Mouse (Mus musculus): ENCODE results near the gene Olfr564. TPM values are rescaled to one million over a fixed set of nuclear protein-coding genes. Genes with fewer than 3 reads are reported as not detected.

Olfr564 gene
- not detected for polyA plus RNA-seq (2012; fragmentation: generic; extraction: Trizol)
- long read RNA-seq, experiment 1: 0 reads
- long read RNA-seq, experiment 2: 0 reads

DNA sequence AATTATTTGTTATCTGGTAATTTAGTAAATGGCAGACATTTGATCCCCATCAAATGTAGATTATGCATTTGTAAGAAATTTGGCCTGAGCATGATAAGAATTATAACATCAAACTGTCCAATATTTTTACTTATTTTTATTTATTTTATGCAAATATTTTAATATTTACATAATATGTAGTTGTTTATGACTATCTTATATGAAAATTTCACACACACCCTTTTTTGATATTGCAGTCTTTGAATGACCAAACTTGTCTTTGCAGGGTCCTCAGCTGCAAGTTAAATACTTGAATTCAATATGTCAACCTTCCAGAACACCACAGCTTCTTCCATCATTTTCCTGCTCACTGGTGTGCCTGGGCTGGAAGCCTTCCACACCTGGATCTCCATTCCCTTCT is at the start of gene Olfr564:
Gene Olfr564 (plus strand): TSS at position 301 of the 400 bp plus-strand sequence.
- Histone ChIP-seq H3K36me3 (ENCODE audit: control insufficient read depth, insufficient read depth) (no peaks in the 10 kb centered on the region), H3K79me2 (ENCODE audit: control insufficient read depth, insufficient read depth) (no peaks in the 10 kb centered on the region), H3K4me3 (ENCODE audit: insufficient read depth, poor library complexity, severe bottlenecking) (no peak within 1 kb of the TSS), H3K27me3 (ENCODE audit: control insufficient read depth, insufficient read depth, insufficient read length) (no peaks in the 10 kb centered on the region), H3ac (ENCODE audit: control insufficient read depth, insufficient read length, low read depth) (no peak within 1 kb of the TSS), H3K79me3 (ENCODE audit: low read depth) (no peaks in the 10 kb centered on the region)
- TF ChIP-seq FOSL1 (IDR thresholded peaks at IDR 0.05; ENCODE audit: insufficient read depth, low read length, poor library complexity, severe bottlenecking) (no peak), USF1 (IDR thresholded peaks at IDR 0.05; ENCODE audit: low read depth) (no peak)

DNA sequence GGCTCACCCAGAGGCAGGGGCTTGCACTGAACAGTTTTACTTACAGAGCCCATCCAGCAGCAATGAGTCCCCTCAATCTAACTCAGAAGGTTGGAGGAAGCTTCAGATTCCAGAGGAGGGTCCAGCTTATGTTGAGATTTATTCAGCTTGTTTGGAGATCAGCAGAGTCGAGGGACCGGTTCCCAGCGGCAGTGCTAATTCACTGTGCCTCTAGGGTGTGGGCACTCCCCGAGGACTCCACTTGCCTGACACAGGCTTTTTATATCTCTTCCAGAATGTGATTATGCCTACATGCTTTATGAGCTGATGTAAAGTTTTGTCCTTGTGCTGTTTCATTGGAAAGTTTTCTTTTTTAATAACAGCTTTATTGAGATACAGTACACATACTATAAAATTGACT is 44.0 kb upstream of the Olfr564 start, which contains the start of the genes Olfr560 and Olfr78:
Gene Olfr560 (minus strand): TSS at position 101 of the 400 bp plus-strand sequence.
Gene Olfr78 (minus strand): TSS at position 206 of the 400 bp plus-strand sequence.
- no peak within 1 kb of the TSS for H3ac ChIP-seq (ENCODE audit: control insufficient read depth, insufficient read length, low read depth)
- H3K36me3 ChIP-seq (ENCODE audit: control insufficient read depth, insufficient read depth): no peaks in the 10 kb centered on the region
- H3K27me3 ChIP-seq (ENCODE audit: control insufficient read depth, insufficient read depth, insufficient read length): no peaks in the 10 kb centered on the region
- H3K4me3 ChIP-seq (ENCODE audit: insufficient read depth, poor library complexity, severe bottlenecking): no peak within 1 kb of the TSS
- no peaks in the 10 kb centered on the region for H3K79me3 ChIP-seq (ENCODE audit: low read depth)
- TF ChIP-seq CEBPB (IDR thresholded peaks at IDR 0.05; ENCODE audit: low read depth) (no peak), FOSL1 (IDR thresholded peaks at IDR 0.05; ENCODE audit: insufficient read depth, low read length, poor library complexity, severe bottlenecking) (no peak)
- no peaks in the 10 kb centered on the region for H3K79me2 ChIP-seq (ENCODE audit: control insufficient read depth, insufficient read depth)

DNA sequence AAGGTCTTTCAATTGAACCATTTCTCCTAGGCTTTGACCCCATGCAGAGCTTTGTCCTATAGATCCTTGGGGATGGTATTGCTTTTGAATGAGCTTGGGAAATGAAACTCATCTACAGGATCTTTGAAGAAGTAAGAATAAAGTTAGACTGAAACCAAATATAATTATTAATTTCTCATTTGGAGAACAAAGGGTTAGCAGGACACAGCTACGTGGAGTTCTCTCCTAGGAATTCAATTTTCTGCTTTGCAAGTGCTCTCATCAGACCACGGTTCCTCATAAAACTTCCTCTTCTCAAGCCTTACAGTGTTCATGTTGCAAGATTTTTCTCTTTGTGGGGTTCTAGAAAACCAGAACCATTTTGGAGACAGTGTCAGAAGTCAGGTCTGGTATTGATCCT is 32.4 kb upstream of the Olfr564 start, which contains the start of gene Olfr561:
Gene Olfr561 (plus strand): TSS at position 301 of the 400 bp plus-strand sequence.
- H3K79me3 ChIP-seq (ENCODE audit: low read depth): no peaks in the 10 kb centered on the region
- no peaks in the 10 kb centered on the region for H3K79me2 ChIP-seq (ENCODE audit: control insufficient read depth, insufficient read depth)
- H3ac ChIP-seq (ENCODE audit: control insufficient read depth, insufficient read length, low read depth): no peak within 1 kb of the TSS
- H3K27me3 ChIP-seq (ENCODE audit: control insufficient read depth, insufficient read depth, insufficient read length): no peaks in the 10 kb centered on the region
- no peak within 1 kb of the TSS for H3K4me3 ChIP-seq (ENCODE audit: insufficient read depth, poor library complexity, severe bottlenecking)
- H3K36me3 ChIP-seq (ENCODE audit: control insufficient read depth, insufficient read depth): no peaks in the 10 kb centered on the region
- no peak for TF ChIP-seq FOSL1 (IDR thresholded peaks at IDR 0.05; ENCODE audit: insufficient read depth, low read length, poor library complexity, severe bottlenecking)
- no peak for TF ChIP-seq CTCF (IDR thresholded peaks at IDR 0.05; ENCODE audit: control insufficient read depth, insufficient read depth, insufficient read length)
- TF ChIP-seq USF1 (IDR thresholded peaks at IDR 0.05; ENCODE audit: low read depth): no peak
- no peak for TF ChIP-seq MYOG (IDR thresholded peaks at IDR 0.05; ENCODE audit: control insufficient read depth, extremely low read depth, insufficient read length)
- no peak for TF ChIP-seq MAX (IDR thresholded peaks at IDR 0.05)
- TF ChIP-seq MYOD1 (IDR thresholded peaks at IDR 0.05; ENCODE audit: control insufficient read depth, insufficient read length, low read depth): no peak
- TF ChIP-seq CEBPB (IDR thresholded peaks at IDR 0.05; ENCODE audit: low read depth): no peak

Other genes with a start within 250 kb of the Olfr564 start
- gene Trim21, start 238.0 kb upstream of the Olfr564 start, polyA plus RNA-seq (2012; fragmentation: generic; extraction: Trizol): 0.49 TPM
- not detected for gene Olfr550, start 232.0 kb upstream of the Olfr564 start, polyA plus RNA-seq (2012; fragmentation: generic; extraction: Trizol)
- gene Olfr551, start 211.6 kb upstream of the Olfr564 start, polyA plus RNA-seq (2012; fragmentation: generic; extraction: Trizol): not detected
- gene Olfr552, start 205.7 kb upstream of the Olfr564 start, polyA plus RNA-seq (2012; fragmentation: generic; extraction: Trizol): not detected
- gene Olfr553, start 185.3 kb upstream of the Olfr564 start, polyA plus RNA-seq (2012; fragmentation: generic; extraction: Trizol): not detected
- not detected for gene Olfr554, start 165.0 kb upstream of the Olfr564 start, polyA plus RNA-seq (2012; fragmentation: generic; extraction: Trizol)
- gene Olfr555, start 144.7 kb upstream of the Olfr564 start, polyA plus RNA-seq (2012; fragmentation: generic; extraction: Trizol): not detected
- gene Olfr556, start 138.6 kb upstream of the Olfr564 start, polyA plus RNA-seq (2012; fragmentation: generic; extraction: Trizol): not detected
- 2.0 TPM for gene Trim68, start 116.2 kb upstream of the Olfr564 start, polyA plus RNA-seq (2012; fragmentation: generic; extraction: Trizol)
- gene Olfr557, start 107.6 kb upstream of the Olfr564 start, polyA plus RNA-seq (2012; fragmentation: generic; extraction: Trizol): not detected
- not detected for gene Olfr558, start 101.3 kb upstream of the Olfr564 start, polyA plus RNA-seq (2012; fragmentation: generic; extraction: Trizol)
- gene Olfr33, start 84.4 kb upstream of the Olfr564 start, polyA plus RNA-seq (2012; fragmentation: generic; extraction: Trizol): not detected
- not detected for gene Olfr559, start 76.0 kb upstream of the Olfr564 start, polyA plus RNA-seq (2012; fragmentation: generic; extraction: Trizol)
- not detected for gene Olfr560, start 44.1 kb upstream of the Olfr564 start, polyA plus RNA-seq (2012; fragmentation: generic; extraction: Trizol)
- gene Olfr78, start 44.0 kb upstream of the Olfr564 start, polyA plus RNA-seq (2012; fragmentation: generic; extraction: Trizol): not detected
- not detected for gene Olfr561, start 32.3 kb upstream of the Olfr564 start, polyA plus RNA-seq (2012; fragmentation: generic; extraction: Trizol)
- not detected for gene Olfr566, start 55.3 kb downstream of the Olfr564 start, polyA plus RNA-seq (2012; fragmentation: generic; extraction: Trizol)
- gene Olfr568, start 73.6 kb downstream of the Olfr564 start, polyA plus RNA-seq (2012; fragmentation: generic; extraction: Trizol): not detected
- gene Olfr569, start 87.4 kb downstream of the Olfr564 start, polyA plus RNA-seq (2012; fragmentation: generic; extraction: Trizol): not detected
- gene Olfr570, start 91.1 kb downstream of the Olfr564 start, polyA plus RNA-seq (2012; fragmentation: generic; extraction: Trizol): not detected
- not detected for gene Olfr571, start 114.1 kb downstream of the Olfr564 start, polyA plus RNA-seq (2012; fragmentation: generic; extraction: Trizol)
- not detected for gene Olfr572, start 120.9 kb downstream of the Olfr564 start, polyA plus RNA-seq (2012; fragmentation: generic; extraction: Trizol)
- gene Olfr573-ps1, start 139.1 kb downstream of the Olfr564 start, polyA plus RNA-seq (2012; fragmentation: generic; extraction: Trizol): not detected
- gene Olfr574, start 145.0 kb downstream of the Olfr564 start, polyA plus RNA-seq (2012; fragmentation: generic; extraction: Trizol): not detected
- gene Olfr575, start 155.3 kb downstream of the Olfr564 start, polyA plus RNA-seq (2012; fragmentation: generic; extraction: Trizol): not detected
- gene Olfr576, start 159.2 kb downstream of the Olfr564 start, polyA plus RNA-seq (2012; fragmentation: generic; extraction: Trizol): not detected
- not detected for gene Olfr577, start 172.5 kb downstream of the Olfr564 start, polyA plus RNA-seq (2012; fragmentation: generic; extraction: Trizol)
- not detected for gene Olfr578, start 185.8 kb downstream of the Olfr564 start, polyA plus RNA-seq (2012; fragmentation: generic; extraction: Trizol)
- gene Olfr582, start 234.5 kb downstream of the Olfr564 start, polyA plus RNA-seq (2012; fragmentation: generic; extraction: Trizol): not detected
- not detected for gene Olfr583, start 247.8 kb downstream of the Olfr564 start, polyA plus RNA-seq (2012; fragmentation: generic; extraction: Trizol)